Mouse (Mus musculus) C2C12 (cell line): ENCODE data around the gene Cuedc2. TPM values are rescaled to one million over a fixed set of nuclear protein-coding genes. Genes with fewer than 3 reads are reported as not detected.

Source experiments
- H3K27me3 ChIP-seq: one replicate; pipeline ENCODE4 v1.6.1; 2011; ENCODE audit not compliant: control insufficient read depth, insufficient read depth, insufficient read length
- H3K36me3 ChIP-seq: one replicate; pipeline ENCODE4 v1.6.1; 2011; ENCODE audit not compliant: control insufficient read depth, insufficient read depth
- H3K4me3 ChIP-seq: one replicate; pipeline ENCODE4 v1.5.1; 2011; ENCODE audit warnings: mild to moderate bottlenecking, control low read depth; ENCODE audit not compliant: poor library complexity, insufficient read depth, severe bottlenecking
- H3K79me2 ChIP-seq: one replicate; pipeline ENCODE4 v1.6.1; 2011; ENCODE audit not compliant: control insufficient read depth, insufficient read depth
- H3K79me3 ChIP-seq: one replicate; pipeline ENCODE4 v1.6.1; 2011; ENCODE audit warnings: low read depth, control low read depth
- H3ac ChIP-seq: one replicate; pipeline ENCODE3; 2011; ENCODE audit warnings: low read depth; ENCODE audit not compliant: control insufficient read depth, insufficient read length
- CEBPB ChIP-seq: IDR thresholded peaks from one replicate; pipeline ENCODE4 v1.6.1; 2011; ENCODE audit warnings: low read depth, mild to moderate bottlenecking, control low read depth, moderate library complexity
- CTCF ChIP-seq: IDR thresholded peaks from one replicate; pipeline ENCODE4 v1.5.1; 2011; ENCODE audit not compliant: control insufficient read depth, insufficient read depth, insufficient read length
- FOSL1 ChIP-seq: IDR thresholded peaks from one replicate; pipeline ENCODE4 v1.8.0; 2011; ENCODE audit warnings: mild to moderate bottlenecking, low read length; ENCODE audit not compliant: poor library complexity, insufficient read depth, severe bottlenecking
- MAX ChIP-seq: IDR thresholded peaks from one replicate; pipeline ENCODE4 v1.6.1; 2011; ENCODE audit warnings: mild to moderate bottlenecking, control low read depth
- MYOD1 ChIP-seq: IDR thresholded peaks from one replicate; pipeline ENCODE4 v1.6.1; 2011; ENCODE audit warnings: low read depth; ENCODE audit not compliant: control insufficient read depth, insufficient read length
- MYOG ChIP-seq: IDR thresholded peaks from one replicate; pipeline ENCODE4 v1.6.1; 2011; ENCODE audit not compliant: control insufficient read depth, insufficient read length; ENCODE audit errors: extremely low read depth
- USF1 ChIP-seq: IDR thresholded peaks from one replicate; pipeline ENCODE4 v1.6.1; 2011; ENCODE audit warnings: low read depth, mild to moderate bottlenecking, control low read depth, moderate library complexity
- microRNA-seq: library from miRNA; unstranded; fragments of <30 nt; microRNA quantifications from one replicate; pipeline ENCODE4, GENCODE M21; 2019; ENCODE audit warnings: borderline microRNAs expressed
- polyA plus RNA-seq: library from polyadenylated mRNA; unstranded; fragments of >200 nt; fragmentation: generic; extraction: Trizol; gene quantifications from one replicate; pipeline ENCODE4 v1.2.1, GENCODE M21; 2012; ENCODE audit warnings: missing spikeins

Cuedc2 gene
- polyA plus RNA-seq, 1 experiment: 161 TPM

DNA sequence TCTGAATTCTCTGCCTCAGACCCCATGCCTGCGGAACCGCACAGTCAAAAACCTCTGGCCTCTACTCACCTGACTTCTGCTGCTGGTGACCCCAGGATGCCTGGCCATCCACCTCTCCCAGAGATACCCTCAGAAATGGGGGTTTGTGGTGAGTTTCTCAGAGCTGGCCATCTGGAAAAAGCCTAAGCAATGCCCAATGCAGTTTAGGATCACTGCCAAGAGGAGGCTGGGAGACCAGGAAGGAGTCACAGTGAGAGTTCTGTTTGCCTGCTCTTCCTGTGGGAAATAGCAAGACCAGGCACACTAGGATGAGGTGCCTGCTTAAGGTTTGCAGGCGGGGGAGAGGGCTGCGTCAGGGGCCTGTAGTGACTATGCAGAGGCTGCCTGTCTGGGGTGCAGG is 53.8 kb downstream of the Cuedc2 start:
- TF ChIP-seq MYOD1: no peak
- TF ChIP-seq MAX: no peak
- TF ChIP-seq USF1: no peak
- no peak for TF ChIP-seq FOSL1
- no peak for TF ChIP-seq CEBPB

DNA sequence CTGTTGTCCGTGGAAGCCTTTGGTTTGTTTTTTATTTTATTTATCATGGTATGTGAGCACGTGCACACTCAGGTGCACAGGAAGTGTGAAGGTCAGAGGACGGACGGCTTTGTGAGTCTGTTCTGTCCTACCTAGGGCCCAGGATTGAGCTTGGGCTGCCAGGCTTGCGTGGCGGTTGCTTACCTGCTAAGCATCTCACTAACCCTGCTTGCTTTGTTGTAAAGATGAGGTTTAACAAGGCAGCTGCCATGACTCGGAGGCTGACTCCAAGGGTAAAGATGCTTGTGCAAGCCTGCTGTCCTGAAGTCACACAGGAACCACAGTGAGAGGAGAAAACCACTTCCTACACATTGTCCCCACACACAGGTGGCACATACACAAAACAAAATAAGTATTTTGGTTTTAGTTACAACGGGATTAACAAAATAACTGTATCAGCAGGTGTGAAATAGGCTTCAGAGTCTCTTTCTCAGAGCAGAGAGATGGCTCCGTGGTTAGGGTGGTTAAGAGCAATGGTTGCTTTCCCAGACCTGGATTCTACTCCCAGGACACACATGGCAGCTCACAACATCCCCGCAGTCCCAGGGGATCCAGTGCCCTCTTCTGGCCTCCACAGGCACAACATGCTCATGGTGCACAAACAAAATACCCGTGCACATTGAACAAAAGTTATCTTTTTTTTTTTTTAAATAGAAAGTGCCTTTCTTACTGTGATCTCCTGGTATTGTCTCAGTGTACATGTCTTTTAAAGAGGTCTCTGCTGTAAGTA is 56.2 kb downstream of the Cuedc2 start:
- H3K79me2 ChIP-seq: no peaks in the 10 kb centered on the region
- no peaks in the 10 kb centered on the region for H3K27me3 ChIP-seq
- no peak overlapping the region for H3ac ChIP-seq
- H3K79me3 ChIP-seq: no peaks in the 10 kb centered on the region
- H3K4me3 ChIP-seq: no peak overlapping the region
- no peak for TF ChIP-seq CTCF
- TF ChIP-seq MYOD1: no peak
- no peak for TF ChIP-seq FOSL1
- TF ChIP-seq MAX: no peak
- TF ChIP-seq MYOG: no peak
- no peak for TF ChIP-seq USF1
- TF ChIP-seq CEBPB: no peak
- peaks cover 44% of the 10 kb centered on the region for H3K36me3 ChIP-seq

More for the DNA sequence above, 53.8 kb downstream of the Cuedc2 start:
- no peaks in the 10 kb centered on the region for H3K79me2 ChIP-seq
- no peak overlapping the region for H3ac ChIP-seq
- H3K4me3 ChIP-seq: no peak overlapping the region
- peaks cover 35% of the 10 kb centered on the region for H3K36me3 ChIP-seq
- no peaks in the 10 kb centered on the region for H3K27me3 ChIP-seq
- H3K79me3 ChIP-seq: no peaks in the 10 kb centered on the region

Small RNA genes lying within 50 kb of the gene (microRNA-seq; reads per million reads assigned to microRNA genes)
- gene Mir146b: 2.5 reads per million, percentile 42 among the genes with 10 or more reads in this experiment

Other genes with a start within 250 kb of the Cuedc2 start
- 0.37 TPM for gene Elovl3, start 206.8 kb downstream of the Cuedc2 start, polyA plus RNA-seq
- 8.3 TPM for gene Pitx3, start 190.4 kb downstream of the Cuedc2 start, polyA plus RNA-seq
- 40.8 TPM for gene Gbf1, start 186.2 kb downstream of the Cuedc2 start, polyA plus RNA-seq
- 47.8 TPM for gene Nfkb2, start 34.4 kb downstream of the Cuedc2 start, polyA plus RNA-seq
- 11.8 TPM for gene Psd, start 11.5 kb downstream of the Cuedc2 start, polyA plus RNA-seq
- 13.1 TPM for gene Fbxl15, start 10.5 kb downstream of the Cuedc2 start, polyA plus RNA-seq
- gene Mfsd13a, start 2.4 kb upstream of the Cuedc2 start, polyA plus RNA-seq: 1.3 TPM
- gene 2310034G01Rik, start 11.6 kb upstream of the Cuedc2 start, polyA plus RNA-seq: 0.92 TPM
- gene Actr1a, start 57.0 kb upstream of the Cuedc2 start, polyA plus RNA-seq: 149 TPM
- 17.8 TPM for gene Sufu, start 58.2 kb upstream of the Cuedc2 start, polyA plus RNA-seq
- gene Trim8, start 163.0 kb upstream of the Cuedc2 start, polyA plus RNA-seq: 26.8 TPM
- 81.4 TPM for gene Arl3, start 234.5 kb upstream of the Cuedc2 start, polyA plus RNA-seq
- 1.4 TPM for gene Sfxn2, start 234.7 kb upstream of the Cuedc2 start, polyA plus RNA-seq